Mouse (Mus musculus) gastrocnemius, adult 8-10 months (tissue): ENCODE results near the gene Rab11fip3. TPM values are rescaled to one million over a fixed set of nuclear protein-coding genes. Genes with fewer than 3 reads are reported as not detected.

Experiments
- DNase-seq, 2 experiments: peaks; one replicate each; pipeline ENCODE4 v3.0.0; 2022; ENCODE audit warnings: low spot score in 2 of 2
- total RNA-seq, 4 experiments: library from RNA; stranded (reverse); gene quantifications; 2 replicates each; pipeline ENCODE4 v1.2.4; 2022

Rab11fip3 gene
- total RNA-seq, 4 experiments from 2014 or later: 71.4 to 85.9 (median 78.5) TPM

GRCm38 (mm10) chr17:26087059-26087564, 17.8 kb upstream of the Rab11fip3 start:
- no peak for DNase-seq

DNA sequence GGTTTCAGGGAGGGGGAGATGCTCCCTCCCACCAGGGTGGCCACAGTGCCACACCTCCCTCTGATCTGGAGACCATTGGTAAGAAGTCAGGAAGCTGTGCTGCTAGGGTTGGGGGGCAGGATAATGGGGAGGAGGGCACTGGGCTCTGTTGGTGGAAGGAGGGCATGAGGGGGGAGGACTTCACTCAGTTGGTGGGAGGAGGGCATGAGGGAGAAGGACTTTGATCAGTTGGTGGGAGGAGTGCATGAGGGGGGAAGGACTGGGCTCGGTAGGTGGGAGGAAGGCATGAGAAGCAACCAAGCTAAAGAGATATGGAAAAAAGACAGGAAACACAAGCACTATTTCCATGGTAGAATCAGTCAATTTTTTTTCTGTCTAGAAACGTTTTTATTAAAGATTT, 11.5 kb upstream of the Rab11fip3 start:
- DNase-seq: no peak

GRCm38 (mm10) chr17:26078851-26079250, 9.5 kb upstream of the Rab11fip3 start:
- no peak for DNase-seq

- DNase-seq: no peak
Measured at GRCm38 (mm10) chr17:26075246-26075645, 5.9 kb upstream of the Rab11fip3 start.

DNA sequence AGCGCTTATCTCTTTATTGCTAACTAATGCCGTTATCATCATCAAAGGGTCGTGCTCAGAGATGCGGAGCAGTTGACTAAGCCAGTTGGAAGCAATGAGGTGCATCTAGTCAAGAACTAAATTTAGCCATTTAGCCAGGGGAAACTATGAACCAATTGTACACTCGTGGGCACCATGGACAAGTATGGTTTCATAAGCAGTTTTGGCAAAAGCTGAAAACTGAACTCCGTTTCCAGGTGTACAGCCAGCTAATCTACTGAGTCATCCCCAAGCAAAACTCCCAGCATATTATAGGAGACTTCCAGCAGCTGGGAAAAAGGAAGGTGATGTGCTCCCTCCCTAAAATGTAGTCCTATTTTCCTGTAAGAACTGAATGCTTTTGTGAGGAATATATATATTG, 781 bp upstream of the Rab11fip3 start:
- no peak for DNase-seq

- DNase-seq: peak; percentile 65 to 70
Measured at GRCm38 (mm10) chr17:26068024-26068830, 1.1 kb downstream of the Rab11fip3 start.

- DNase-seq: no peak
Measured at GRCm38 (mm10) chr17:26066488-26067020, 2.8 kb downstream of the Rab11fip3 start.

DNA sequence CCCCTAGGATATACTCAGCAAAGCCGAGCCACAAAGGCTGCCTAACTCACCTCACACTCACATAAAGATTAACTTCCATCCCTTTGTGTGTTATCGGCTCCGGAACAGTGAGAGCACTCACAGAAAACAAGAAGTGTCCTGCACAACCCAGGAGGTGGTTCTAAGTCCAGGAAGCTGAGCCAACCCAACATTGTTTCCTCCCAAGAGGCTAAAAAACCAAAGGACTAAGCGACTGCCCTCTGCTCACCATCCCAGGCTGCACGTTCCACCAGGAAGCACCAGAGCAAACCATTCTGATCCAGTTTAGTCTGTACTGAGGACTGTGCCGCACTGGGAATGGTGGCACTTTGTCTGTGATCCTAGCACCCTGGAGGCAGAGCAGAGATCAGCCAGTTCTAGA, 4.4 kb downstream of the Rab11fip3 start:
- no peak for DNase-seq

DNA sequence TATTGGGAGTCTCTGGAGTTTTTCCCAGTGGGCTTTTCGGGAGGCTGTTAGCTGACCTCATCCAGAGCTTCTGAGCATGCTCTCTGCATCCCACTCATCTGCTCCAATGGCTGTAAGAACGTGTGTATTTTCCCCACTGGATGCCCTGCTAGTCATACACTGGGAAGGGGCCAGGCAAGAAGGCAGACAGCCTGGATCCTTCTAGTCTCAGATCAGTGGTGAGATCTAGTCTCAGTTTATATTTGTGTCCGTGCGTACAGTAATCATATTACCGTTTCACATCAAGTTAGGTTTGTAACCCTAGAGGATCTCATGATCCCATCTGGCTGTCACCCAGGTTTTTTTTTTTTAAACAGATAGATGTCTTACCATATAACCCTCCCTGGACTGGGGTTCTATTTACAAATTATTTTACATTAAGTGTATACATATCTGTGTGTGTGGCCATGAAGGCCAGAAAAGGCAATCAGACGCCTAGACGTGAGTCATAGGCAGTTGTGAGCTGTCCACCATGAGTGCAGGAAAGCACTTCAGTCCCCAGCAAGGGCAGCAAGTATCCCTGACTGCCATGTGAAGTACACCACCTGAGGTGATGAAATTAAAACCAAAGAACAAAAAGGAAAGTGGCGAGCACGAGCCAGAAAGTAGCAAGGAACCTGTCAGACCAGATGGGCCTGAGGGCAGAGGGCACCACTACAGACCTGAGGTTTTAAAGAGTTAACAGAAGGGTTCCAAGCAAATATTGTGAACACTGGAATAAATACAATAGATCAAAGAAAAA, 11.4 kb downstream of the Rab11fip3 start:
- DNase-seq: no peak

GRCm38 (mm10) chr17:26057278-26057677, 12.1 kb downstream of the Rab11fip3 start:
- no peak for DNase-seq

DNA sequence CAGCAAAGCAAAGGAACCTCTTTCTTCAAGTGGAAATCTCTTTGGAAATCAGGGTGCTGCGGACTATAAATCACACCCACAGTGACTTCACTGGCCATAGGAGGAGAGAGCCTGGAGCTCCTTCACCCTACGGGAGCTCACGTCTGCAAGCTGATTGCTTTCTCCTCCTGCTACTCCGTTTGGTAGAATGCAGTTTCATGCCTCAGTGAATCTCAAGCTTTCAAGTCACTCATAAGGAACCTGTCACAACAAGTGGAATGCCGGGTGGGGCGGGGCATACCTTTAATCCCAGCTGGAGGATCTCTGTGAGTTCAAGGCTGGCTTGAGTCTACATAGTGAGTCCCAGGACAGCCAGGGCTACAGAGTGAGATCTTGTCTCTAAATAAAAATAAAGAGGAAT, 14.2 kb downstream of the Rab11fip3 start:
- DNase-seq: no peak

GRCm38 (mm10) chr17:26054133-26054845, 15.1 kb downstream of the Rab11fip3 start:
- peak in 1 of 2 experiments; percentile 24 for DNase-seq

- DNase-seq: no peak
Measured at GRCm38 (mm10) chr17:26052706-26053105, 16.6 kb downstream of the Rab11fip3 start.

GRCm38 (mm10) chr17:26052074-26052473, 17.3 kb downstream of the Rab11fip3 start:
- DNase-seq: no peak

DNA sequence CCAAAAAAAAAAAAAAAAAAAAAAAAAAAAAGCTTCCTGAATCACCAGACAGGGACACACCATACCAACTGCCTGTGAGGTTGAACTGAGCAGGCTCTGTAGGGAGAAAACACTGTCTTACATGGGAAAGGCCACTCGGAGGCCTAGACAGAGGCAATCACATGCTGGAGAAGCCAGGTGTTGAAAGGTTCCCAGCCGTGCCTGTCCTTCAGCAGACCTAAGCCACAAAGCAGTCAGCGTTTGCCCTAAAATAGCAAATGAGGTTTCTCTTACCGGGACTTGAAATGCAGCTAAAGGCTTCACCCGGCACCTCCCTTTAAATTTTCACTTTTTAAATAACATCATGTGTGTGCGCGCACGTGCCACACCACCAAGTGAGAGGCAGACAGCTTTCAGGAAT, 21.2 kb downstream of the Rab11fip3 start:
- no peak for DNase-seq

DNA sequence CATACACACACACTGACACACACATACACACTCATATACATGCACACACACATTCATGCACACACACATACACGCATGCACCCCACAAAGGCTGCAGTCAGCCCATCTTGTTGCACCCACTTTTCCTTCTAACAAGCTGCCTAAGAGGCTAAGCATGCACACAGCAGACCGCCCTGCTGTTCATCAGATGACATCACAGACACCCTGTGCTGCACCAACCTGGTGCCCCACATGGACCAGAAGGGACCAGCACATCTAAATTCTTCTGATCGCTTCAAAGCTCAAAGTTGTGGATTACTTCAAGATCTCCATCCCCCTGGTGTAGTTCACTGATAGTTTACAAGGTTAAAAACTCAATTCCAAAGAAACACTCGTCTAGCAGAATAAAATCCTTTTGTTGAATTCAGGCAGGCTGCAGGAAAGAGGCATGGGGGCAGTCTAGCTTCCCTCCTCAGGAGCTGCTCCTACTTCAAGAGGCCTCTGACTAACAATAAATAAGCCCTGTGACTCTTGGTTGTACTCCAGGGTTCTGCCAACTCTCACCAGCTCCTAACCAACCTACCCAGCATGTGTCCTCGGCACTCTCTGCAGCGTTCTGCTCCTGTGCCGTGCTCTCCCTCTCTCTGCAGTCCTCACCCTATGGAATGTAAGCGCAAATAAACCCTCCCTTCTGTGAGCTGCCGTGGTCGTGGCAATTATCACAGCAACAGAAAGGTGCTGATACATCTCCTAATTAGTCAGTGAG, 22.9 kb downstream of the Rab11fip3 start:
- DNase-seq: no peak

GRCm38 (mm10) chr17:26045285-26045684, 24.1 kb downstream of the Rab11fip3 start:
- no peak for DNase-seq

DNA sequence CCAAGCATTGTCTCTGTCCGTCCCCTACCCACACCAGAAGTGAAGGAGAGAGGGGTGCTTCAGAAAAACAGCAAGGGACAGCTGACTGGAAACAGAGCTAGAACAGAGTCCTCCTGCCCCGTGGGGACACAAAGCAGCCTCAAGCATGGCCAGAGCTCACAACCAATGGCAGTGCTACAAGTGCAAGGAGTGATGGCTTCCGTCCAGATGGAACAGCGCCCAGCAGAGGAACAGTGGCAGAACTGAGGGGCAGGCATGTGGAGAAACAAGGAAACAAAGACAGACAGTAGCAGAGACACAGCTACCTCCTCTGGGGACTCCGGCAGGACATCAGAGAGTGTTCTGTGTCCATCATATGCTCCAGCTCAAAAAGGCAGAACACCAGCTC, 26.1 kb downstream of the Rab11fip3 start:
- DNase-seq: no peak

- DNase-seq: no peak
Measured at GRCm38 (mm10) chr17:26042599-26043248, 26.6 kb downstream of the Rab11fip3 start.

GRCm38 (mm10) chr17:26041111-26041802, 28.1 kb downstream of the Rab11fip3 start:
- peak; percentile 38 to 52 for DNase-seq
